Mouse (Mus musculus) lung, embryonic 16.5 days (tissue): ENCODE data around the gene Lrp3. TPM values are rescaled to one million over a fixed set of nuclear protein-coding genes. Genes with fewer than 3 reads are reported as not detected.
"Not testable (repeated sequence)": the region's sequence is repeated elsewhere in the genome, so short reads cannot be mapped to it uniquely, and the experiment has no call there.

Source experiments
- ATAC-seq: fragments of 200-750 bp; cut with Nextera tagmentation; 2 replicates; pipeline ENCODE4 v1.8.0; 2017; ENCODE audit warnings: low read depth, mild to moderate bottlenecking, moderate library complexity
- H3K27ac ChIP-seq: fragments of 300-500 bp; sonication (generic); 2 replicates; pipeline ENCODE4 v1.5.1; 2014; ENCODE audit warnings: mild to moderate bottlenecking, control low read depth, low read length
- H3K27me3 ChIP-seq: fragments of 300-500 bp; sonication (generic); 2 replicates; pipeline ENCODE4 v1.6.1; 2014; ENCODE audit warnings: low read depth, low read length, mixed read lengths; ENCODE audit not compliant: control insufficient read depth, insufficient read depth
- H3K36me3 ChIP-seq: fragments of 300-500 bp; sonication (generic); 2 replicates; pipeline ENCODE4 v1.6.1; 2014; ENCODE audit warnings: low read length; ENCODE audit not compliant: control insufficient read depth, insufficient read depth
- H3K4me1 ChIP-seq: fragments of 300-500 bp; sonication (generic); replicated peaks from 2 replicates; pipeline ENCODE4 v1.6.1; 2014; ENCODE audit warnings: low read length, mixed read lengths; ENCODE audit not compliant: control insufficient read depth, insufficient read depth
- H3K4me2 ChIP-seq: fragments of 300-500 bp; sonication (generic); 2 replicates; pipeline ENCODE4 v1.6.1; 2014; ENCODE audit warnings: low read depth, low read length, control low read depth
- H3K4me3 ChIP-seq: fragments of 300-500 bp; sonication (generic); 2 replicates; pipeline ENCODE4 v1.5.1; 2014; ENCODE audit warnings: mild to moderate bottlenecking, low read length, control low read depth
- H3K9ac ChIP-seq: fragments of 300-500 bp; sonication (generic); 2 replicates; pipeline ENCODE4 v1.6.1; 2014; ENCODE audit warnings: low read length, control low read depth
- H3K9me3 ChIP-seq: fragments of 300-500 bp; sonication (generic); 2 replicates; pipeline ENCODE4 v1.6.1; 2016; ENCODE audit warnings: low read length; ENCODE audit not compliant: control insufficient read depth
- WGBS: fragments of 180-500 bp; shearing (Covaris S2); extraction: QIAGEN DNeasy Blood & Tissue Kit; methylation state at CpG from one replicate; pipeline ENCODE4 v1.1.7; 2014; 5-methylcytosine and 5-hydroxymethylcytosine counted together
- polyA plus RNA-seq: library from polyadenylated mRNA; unstranded; fragments of >200 nt; fragmentation: Nextera tagmentation; extraction: Ambion mirVana; gene quantifications from 2 replicates; pipeline ENCODE4 v1.2.1, GENCODE M21; 2015

Gene Lrp3
- polyA plus RNA-seq: 5.9 and 6.7 TPM in 2 replicates

DNA sequence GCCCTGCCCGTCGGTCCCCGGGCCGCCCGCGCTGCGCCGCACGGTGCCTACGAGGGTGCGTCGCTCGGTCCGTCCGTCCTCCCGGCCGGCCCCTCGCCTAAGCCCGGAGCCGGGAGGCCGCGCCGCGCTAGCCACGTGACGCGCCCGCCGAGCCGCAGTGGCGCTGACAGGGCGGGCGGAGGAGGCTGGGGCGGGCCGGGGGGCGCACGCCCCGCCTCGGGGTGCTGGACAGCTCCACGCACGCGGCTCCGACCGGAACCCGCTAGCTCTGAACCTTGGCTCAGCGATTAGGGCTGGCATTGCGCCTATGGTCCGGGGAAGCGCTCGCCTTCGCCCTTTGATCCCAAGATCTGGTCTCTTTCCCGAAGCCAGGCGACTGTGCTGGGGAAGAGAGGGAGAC is at the start of gene Lrp3:
Gene Lrp3, minus strand, starts transcription at position 274 of the 400 bp plus-strand sequence.
- no peaks in the 10 kb centered on the region for H3K9me3 ChIP-seq
- H3K4me3 ChIP-seq: peak within 1 kb of the TSS; percentile 67
- WGBS: 1% methylated on average over 41 of the region's 53 CpGs
- no peaks in the 10 kb centered on the region for H3K36me3 ChIP-seq
- H3K27ac ChIP-seq: no peak within 1 kb of the TSS
- H3K4me1 ChIP-seq: peaks cover 5% of the 10 kb centered on the region; the same call in 1 of the 2 replicates
- H3K9ac ChIP-seq: peak within 1 kb of the TSS; percentile 76
- peak; percentile 94 for ATAC-seq
- H3K4me2 ChIP-seq: peak within 1 kb of the TSS; percentile 85
- peaks cover 5% of the 10 kb centered on the region for H3K27me3 ChIP-seq

DNA sequence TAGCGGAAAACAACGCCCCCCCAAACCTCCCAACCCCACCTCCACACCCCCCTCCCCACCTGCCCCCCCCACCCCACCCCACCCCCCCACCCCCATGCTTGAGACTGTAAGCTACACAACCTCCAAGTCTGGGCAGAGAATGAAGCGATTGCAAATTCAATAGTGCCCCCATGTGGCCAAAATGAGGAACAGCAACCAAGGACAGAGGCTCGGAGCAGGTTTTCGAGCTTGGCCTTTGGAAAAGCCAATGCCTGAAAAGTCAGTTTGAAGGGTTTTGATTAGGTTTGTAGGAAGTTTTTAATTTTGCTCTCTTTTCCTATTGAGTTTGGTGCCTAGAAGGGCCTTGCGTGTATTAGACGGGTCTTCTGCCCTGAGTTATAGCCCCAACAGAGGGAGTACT is 49.4 kb upstream of the Lrp3 start:
- H3K27me3 ChIP-seq: no peaks in the 10 kb centered on the region
- H3K9me3 ChIP-seq: no peaks in the 10 kb centered on the region
- H3K4me1 ChIP-seq: peaks cover 5% of the 10 kb centered on the region
- no peak for ATAC-seq
- H3K36me3 ChIP-seq: no peaks in the 10 kb centered on the region
- H3K4me3 ChIP-seq: no peak overlapping the region
- H3K4me2 ChIP-seq: no peak overlapping the region
- no peak overlapping the region for H3K9ac ChIP-seq
- H3K27ac ChIP-seq: no peak overlapping the region
- WGBS: 5% methylated on average over 7 of the region's 7 CpGs

DNA sequence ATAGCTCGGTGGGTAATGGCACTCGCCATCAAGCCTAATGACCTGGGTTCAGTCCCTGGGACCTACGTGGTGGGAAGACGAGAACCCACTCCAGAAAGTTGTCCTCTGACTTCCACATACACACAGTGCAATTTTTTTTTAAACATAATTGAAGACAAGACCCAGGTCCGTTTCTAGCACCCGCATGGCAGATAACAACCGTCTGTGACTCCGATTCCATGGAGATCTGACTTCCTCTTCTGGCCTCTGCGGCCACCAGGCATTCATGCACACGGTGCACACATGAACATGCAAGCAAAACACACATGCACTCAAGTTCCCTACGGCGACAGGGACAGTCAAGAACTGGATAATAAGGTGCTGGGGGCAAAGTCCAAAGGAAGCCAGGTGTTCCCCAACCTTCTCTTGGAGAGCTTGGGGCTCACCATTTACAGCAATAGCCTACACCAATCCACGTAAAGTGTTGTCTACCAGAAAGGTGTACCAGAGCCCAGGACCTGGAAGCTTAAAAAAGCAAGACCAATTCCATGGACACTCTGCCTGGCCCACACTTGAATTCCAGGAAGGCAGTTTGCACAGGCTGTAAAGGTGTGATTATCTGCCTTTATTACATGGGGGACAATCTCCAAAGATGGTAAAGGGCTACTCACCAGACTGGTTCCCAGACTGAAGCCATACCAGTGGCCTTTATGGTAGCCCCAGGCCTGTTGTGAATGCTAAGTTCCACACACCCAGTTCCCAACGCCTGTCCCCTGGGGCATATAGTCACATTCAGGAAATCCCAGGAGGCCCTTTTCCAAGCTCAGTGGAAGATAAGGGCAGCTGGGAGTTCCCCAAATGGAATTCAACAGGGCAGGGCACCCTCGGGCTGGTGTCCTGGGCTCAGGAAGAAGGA is 48.5 kb upstream of the Lrp3 start:
- WGBS: 77% methylated on average over 15 of the region's 15 CpGs
- H3K9ac ChIP-seq: no peak overlapping the region
- no peaks in the 10 kb centered on the region; the same call in 1 of the 2 replicates for H3K4me1 ChIP-seq
- no peak overlapping the region for H3K4me3 ChIP-seq
- H3K9me3 ChIP-seq: peaks cover 3% of the 10 kb centered on the region; the same call in 1 of the 2 replicates
- ATAC-seq: no peak
- no peaks in the 10 kb centered on the region for H3K27me3 ChIP-seq
- H3K4me2 ChIP-seq: no peak overlapping the region
- no peak overlapping the region for H3K27ac ChIP-seq
- no peaks in the 10 kb centered on the region for H3K36me3 ChIP-seq

DNA sequence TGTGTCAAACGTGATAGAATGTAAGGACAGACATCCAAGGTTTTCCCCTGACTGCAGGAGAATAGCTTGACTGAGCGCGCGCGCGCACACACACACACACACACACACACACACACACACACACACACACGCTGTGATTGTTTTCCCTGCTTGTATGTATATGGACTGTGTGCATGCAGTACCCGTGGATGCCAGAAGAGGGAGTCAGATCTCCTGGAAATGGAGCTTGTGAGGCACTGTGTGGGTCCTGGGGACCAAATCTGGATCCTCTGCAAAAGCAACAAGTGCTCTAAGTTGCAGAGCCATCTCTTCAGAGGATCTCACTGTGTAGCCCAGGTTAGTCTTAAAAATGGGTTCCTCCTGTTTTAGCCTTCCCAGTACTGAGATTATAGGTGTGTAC is 44.1 kb upstream of the Lrp3 start:
- no peak for ATAC-seq
- WGBS: 89% methylated on average over 8 of the region's 8 CpGs

DNA sequence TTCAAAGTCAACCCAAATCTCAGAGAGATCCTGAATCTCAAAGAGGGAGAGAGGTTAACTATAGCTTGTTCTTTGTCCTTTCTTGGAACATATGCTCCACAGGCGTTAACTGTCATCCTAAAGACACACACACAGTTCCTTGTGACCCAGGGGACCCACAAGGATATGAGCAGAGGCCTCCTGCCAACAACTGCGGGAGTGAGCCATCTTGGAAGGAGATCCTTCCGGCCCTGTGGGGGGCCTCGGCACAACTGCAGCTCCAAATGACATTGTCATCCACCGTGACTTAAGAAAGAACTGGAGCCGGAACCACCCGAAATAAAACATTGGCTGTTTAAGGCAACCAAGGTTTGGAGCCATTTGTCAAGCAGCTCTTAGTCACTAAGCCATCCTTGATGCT is 43.0 kb upstream of the Lrp3 start:
- Histone ChIP-seq H3K4me2 (no peak overlapping the region), H3K9me3 (peaks cover 3% of the 10 kb centered on the region; the same call in 1 of the 2 replicates), H3K4me3 (no peak overlapping the region), H3K36me3 (no peaks in the 10 kb centered on the region), H3K27me3 (no peaks in the 10 kb centered on the region), H3K27ac (peak overlapping the region; percentile 28; the same call in 1 of the 2 replicates), H3K9ac (no peak overlapping the region), H3K4me1 (no peaks in the 10 kb centered on the region)
- WGBS: 29% methylated on average over 7 of the region's 7 CpGs
- peak; percentile 88 for ATAC-seq

More for the DNA sequence above, 44.1 kb upstream of the Lrp3 start:
- Histone ChIP-seq H3K4me1 (no peaks in the 10 kb centered on the region), H3K4me3 (no peak overlapping the region), H3K9ac (no peak overlapping the region), H3K36me3 (no peaks in the 10 kb centered on the region), H3K27me3 (no peaks in the 10 kb centered on the region), H3K9me3 (peaks cover 3% of the 10 kb centered on the region; the same call in 1 of the 2 replicates), H3K4me2 (no peak overlapping the region), H3K27ac (no peak overlapping the region)

DNA sequence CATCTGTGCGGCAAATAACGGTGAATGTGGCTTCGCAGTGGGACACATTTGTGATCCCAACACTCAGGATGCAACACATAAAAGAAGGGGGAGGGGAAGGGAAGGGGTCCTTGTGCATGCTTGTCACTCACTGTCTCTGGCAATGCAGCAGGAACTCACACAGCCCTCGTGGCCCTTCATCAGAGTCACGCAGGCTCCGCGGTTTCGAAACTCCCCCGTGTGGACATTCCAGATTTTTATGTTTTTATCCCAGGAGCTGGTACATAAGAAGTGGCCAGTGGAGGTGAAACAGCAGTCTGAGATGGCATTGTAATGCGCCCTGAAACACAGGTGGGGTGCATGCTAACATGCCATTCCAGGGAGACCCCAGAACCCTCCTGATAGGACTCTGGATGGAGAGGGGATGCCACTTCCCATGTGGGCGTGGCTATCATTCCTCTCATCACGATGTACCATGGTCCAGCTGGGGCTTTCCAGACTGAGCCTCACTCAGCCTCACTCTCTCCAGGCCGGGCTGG is 36.8 kb upstream of the Lrp3 start:
- 8% methylated on average over 13 of the region's 13 CpGs for WGBS
- Histone ChIP-seq H3K27ac (no peak overlapping the region), H3K9me3 (no peaks in the 10 kb centered on the region), H3K36me3 (no peaks in the 10 kb centered on the region), H3K4me3 (peak overlapping the region; percentile 21; the same call in 1 of the 2 replicates), H3K9ac (no peak overlapping the region), H3K4me1 (no peaks in the 10 kb centered on the region; the same call in 1 of the 2 replicates), H3K27me3 (no peaks in the 10 kb centered on the region), H3K4me2 (peak overlapping the region; percentile 43)
- peak; percentile 75 for ATAC-seq

DNA sequence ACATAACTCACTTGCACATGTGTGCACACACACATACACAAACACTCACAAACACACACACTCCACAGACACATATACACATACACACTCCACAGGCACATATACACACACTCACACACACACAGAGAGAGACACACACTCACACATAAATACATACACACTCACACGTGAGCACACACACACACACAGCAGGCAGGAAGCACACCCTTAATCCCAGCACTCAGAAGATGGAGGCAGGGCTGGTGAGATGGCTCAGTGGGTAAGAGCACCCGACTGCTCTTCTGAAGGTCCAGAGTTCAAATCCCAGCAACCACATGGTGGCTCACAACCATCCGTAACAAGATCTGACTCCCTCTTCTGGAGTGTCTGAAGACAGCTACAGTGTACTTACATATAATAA is 22.6 kb upstream of the Lrp3 start:
- not testable (repeated sequence) for H3K9ac ChIP-seq, H3K27ac ChIP-seq, H3K4me3 ChIP-seq, H3K9me3 ChIP-seq, H3K27me3 ChIP-seq, H3K4me2 ChIP-seq, ATAC-seq, H3K36me3 ChIP-seq
- H3K4me1 ChIP-seq: peaks cover 13% of the 10 kb centered on the region
- WGBS: 49% methylated on average over 2 of the region's 3 CpGs

DNA sequence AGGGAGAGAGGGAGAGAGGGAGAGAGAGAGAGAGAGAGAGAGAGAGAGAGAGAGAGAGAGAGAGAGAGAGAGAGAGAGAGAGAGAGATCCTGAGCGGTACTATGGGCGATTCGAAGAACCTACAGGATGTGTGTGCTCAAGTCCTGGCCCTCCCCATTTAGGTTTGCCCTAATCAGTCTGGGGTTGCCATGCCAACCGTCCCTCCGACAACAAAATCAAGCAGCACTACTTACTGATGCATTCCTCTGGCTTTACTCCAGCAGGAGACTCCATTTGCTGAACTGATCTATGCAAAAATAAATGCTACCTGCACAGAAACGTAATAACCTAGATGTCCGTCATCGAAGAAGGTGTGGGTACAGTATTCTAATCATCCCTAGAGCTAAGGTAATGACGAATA is 20.0 kb upstream of the Lrp3 start:
- Histone ChIP-seq H3K27me3 (no peaks in the 10 kb centered on the region), H3K9ac (peak overlapping the region; percentile 54), H3K27ac (peak overlapping the region; percentile 67), H3K4me1 (peaks cover 13% of the 10 kb centered on the region), H3K4me3 (peak overlapping the region; percentile 75), H3K4me2 (peak overlapping the region; percentile 67), H3K36me3 (no peaks in the 10 kb centered on the region), H3K9me3 (peaks cover 4% of the 10 kb centered on the region)
- ATAC-seq: peak; percentile 48; the same call in 1 of the 2 replicates
- 15% methylated on average over 9 of the region's 9 CpGs for whole genome bisulfite sequencing
